Mouse (Mus musculus) left cerebral cortex, adult 18-20 months (tissue): ENCODE measurements at regions not wholly inside any gene's neighbourhood (a gene's known extent, or its start where the extent isn't known, plus 50 kb on each side); places are given as distances from the start of the nearest gene placed in this dataset.

Experiments used
- DNase-seq, 2 experiments: peaks; one replicate each; pipeline ENCODE4 v3.0.0; 2021 to 2022; ENCODE audit warnings: low spot score in 2 of 2, mixed read lengths in 1 of 2

DNA sequence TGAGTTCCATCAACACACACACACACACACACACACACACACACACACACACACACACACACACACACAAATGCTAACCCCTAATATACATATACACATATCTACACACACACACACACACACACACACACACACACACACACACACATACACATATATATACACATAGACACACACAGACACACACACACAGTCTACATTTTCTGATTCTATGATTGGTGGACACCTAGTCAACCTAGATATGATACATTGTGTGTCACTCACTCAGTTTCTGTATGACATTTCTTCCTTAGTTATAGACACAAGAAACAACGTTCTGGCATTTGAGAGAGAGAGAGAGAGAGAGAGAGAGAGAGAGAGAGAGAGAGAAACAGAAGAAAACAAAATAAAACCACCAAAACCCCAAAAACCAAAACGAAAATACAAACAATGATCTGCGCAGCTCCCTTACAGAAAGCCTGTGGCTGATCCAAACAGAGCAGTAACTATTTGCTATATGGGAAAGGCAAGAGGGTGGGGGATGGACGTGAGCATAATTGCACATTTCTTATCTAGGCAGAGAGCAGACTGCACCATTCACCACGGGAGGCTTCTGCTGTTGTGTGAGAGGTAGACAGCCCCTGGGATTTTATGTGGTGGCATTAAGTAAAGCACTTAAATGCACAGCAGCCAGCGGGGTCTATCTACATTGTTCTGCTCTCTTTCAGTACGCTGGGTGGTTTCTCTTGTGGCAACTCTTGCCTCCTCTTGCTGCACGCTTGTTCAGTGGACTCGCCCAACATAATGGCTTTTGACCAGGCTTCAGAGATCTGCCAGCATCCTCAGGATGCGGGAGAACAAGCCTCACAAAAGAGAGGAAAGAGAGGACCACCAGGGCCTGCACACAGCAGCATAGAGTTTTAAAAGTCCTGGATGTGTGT, 53.8 kb upstream of the Cadps start:
- DNase-seq = peak in 1 of 2 experiments; percentile 2
